Mouse (Mus musculus): ENCODE measurements around the gene Pla2g2d.

Pla2g2d gene

GRCm38 (mm10) chr4:138775435-138775834, at the start of gene Pla2g2d:
TSS of gene Pla2g2d (plus strand) at chr4:138775735.
- DNase-seq (ENCODE audit: low read depth), result no peak

DNA sequence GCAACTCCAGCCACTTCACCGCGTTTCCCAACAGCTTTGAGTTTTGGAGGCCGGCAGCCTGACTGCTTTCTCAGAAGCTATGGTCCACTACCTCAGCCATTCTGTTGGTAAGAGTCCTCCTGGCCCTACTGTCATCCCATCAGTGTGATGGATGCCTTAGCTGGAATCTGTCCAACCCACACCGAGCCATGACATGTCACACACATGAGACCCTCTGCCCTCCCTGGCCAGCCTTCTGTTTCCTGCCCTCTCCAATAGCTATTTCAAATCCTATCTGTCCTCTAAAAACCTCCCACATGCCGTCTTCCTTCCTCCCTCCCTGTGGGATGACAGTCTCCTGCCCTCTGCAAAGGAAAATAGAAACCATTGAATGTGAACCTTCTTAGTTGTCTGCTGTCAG, 49.8 kb upstream of the Pla2g2d start:
- DNase-seq (ENCODE audit: low read depth), result no peak

DNA sequence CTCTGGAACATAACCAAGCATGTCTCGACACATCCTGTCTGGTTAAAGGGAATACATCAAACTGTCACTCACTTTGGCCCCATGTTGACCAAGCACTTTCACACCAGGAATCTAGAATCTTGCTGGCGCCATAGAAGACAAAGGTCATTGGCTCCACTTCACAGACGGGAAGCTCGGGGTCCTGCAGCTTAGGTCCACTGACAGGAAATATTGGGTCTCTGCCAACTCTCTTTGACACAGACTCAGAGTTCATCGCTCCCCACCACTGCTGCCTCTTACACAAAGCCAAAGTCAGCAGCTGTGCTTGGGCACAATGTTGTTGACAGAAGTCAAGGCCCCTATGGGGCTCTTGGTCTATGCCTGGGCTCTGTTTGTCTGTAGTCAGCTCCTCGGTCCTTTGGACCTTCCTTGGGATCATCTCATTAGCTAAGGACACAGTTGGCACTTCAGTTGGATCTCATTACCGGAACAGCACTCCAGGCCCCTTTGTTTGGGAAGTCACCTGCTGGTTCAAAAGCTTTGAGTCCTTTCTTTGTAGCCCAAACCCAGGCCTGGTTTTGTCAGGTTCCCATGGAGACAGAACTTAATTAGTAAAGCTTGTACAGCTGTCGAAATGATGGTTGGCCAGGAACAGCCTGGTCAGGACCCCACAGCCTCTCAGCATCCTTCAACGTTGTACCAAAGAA, 46.4 kb upstream of the Pla2g2d start:
- no peak for DNase-seq (ENCODE audit: low read depth)

- no peak for DNase-seq (ENCODE audit: low read depth)
Observed at GRCm38 (mm10) chr4:138734105-138734504, 41.4 kb upstream of the Pla2g2d start.

GRCm38 (mm10) chr4:138734863-138735262, 40.7 kb upstream of the Pla2g2d start:
- DNase-seq (ENCODE audit: low read depth), result no peak

- DNase-seq (ENCODE audit: low read depth), result no peak
Observed at GRCm38 (mm10) chr4:138737031-138737430, 38.5 kb upstream of the Pla2g2d start, which contains the start of gene Ubxn10. TSS of gene Ubxn10 (minus strand) at chr4:138737167.

- DNase-seq (ENCODE audit: low read depth), result no peak
Observed at GRCm38 (mm10) chr4:138739136-138739851, 36.2 kb upstream of the Pla2g2d start.

- no peak for DNase-seq (ENCODE audit: low read depth)
Observed at GRCm38 (mm10) chr4:138745884-138746283, 29.7 kb upstream of the Pla2g2d start.

- DNase-seq (ENCODE audit: low read depth), result no peak
Observed at GRCm38 (mm10) chr4:138746866-138747265, 28.7 kb upstream of the Pla2g2d start.

- peak; percentile 45 for DNase-seq (ENCODE audit: low read depth)
Observed at GRCm38 (mm10) chr4:138747851-138748250, 27.7 kb upstream of the Pla2g2d start.

GRCm38 (mm10) chr4:138748369-138749072, 27.0 kb upstream of the Pla2g2d start:
- peak; percentile 57 for DNase-seq (ENCODE audit: low read depth)

DNA sequence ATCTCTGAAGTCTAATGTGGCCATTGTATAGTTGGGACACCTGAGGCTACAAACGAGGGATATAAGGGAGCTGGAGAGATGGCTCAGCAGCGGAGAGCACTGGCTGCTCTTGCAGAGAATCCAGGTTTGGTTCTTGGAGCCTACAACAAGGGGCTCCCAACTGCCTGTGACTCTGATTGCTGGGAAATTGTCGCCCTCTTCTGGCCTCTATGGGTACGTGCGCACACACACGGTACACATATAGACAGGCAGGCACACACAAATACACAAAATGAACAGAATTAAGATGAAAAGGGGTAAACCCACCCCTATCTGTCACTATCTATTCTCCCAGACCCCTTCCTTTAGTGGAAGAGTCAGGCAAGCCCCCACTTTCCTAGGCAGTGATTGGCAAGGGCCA, 22.9 kb upstream of the Pla2g2d start:
- no peak for DNase-seq (ENCODE audit: low read depth)

DNA sequence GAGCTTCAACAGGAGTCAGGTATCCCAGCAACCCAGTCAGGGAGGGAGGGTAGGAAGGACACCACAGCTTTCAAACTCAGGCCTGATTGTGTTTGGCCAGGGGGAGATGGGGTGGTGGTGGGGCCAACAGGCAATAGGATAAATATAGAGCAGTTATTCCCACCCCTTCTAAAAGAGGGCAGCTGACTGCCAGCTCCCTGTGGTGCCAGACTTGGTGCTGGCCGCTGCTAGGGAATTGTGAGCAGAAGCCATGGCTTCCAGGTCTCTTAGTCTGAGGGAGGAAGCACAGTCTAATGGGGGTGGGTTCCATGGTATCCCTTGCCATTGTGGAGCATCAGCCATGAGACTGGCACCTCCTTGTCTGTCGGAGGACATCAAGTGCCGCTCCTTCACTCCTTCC, 21.9 kb upstream of the Pla2g2d start:
- DNase-seq (ENCODE audit: low read depth), result no peak

GRCm38 (mm10) chr4:138754432-138754831, 21.1 kb upstream of the Pla2g2d start:
- no peak for DNase-seq (ENCODE audit: low read depth)

GRCm38 (mm10) chr4:138755439-138755838, 20.1 kb upstream of the Pla2g2d start:
- no peak for DNase-seq (ENCODE audit: low read depth)

DNA sequence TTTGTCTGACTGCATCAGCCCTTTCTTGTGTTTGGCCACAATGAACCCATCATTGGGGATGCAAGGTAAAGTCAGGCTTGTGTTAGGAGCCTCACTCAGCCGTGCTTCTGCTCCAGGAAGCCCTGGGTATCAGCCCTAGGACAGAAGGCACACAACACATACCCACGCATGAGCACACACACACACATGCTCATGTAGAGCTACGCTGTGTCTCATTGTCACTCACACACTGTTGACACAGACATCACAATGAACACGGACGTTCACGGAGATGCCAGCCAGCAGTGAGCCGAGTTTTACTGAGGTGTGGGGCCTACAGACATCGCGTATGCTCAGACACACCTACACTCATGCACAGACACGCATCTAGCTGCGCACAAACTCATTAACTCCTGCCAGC, 19.6 kb upstream of the Pla2g2d start:
- DNase-seq (ENCODE audit: low read depth), result no peak

DNA sequence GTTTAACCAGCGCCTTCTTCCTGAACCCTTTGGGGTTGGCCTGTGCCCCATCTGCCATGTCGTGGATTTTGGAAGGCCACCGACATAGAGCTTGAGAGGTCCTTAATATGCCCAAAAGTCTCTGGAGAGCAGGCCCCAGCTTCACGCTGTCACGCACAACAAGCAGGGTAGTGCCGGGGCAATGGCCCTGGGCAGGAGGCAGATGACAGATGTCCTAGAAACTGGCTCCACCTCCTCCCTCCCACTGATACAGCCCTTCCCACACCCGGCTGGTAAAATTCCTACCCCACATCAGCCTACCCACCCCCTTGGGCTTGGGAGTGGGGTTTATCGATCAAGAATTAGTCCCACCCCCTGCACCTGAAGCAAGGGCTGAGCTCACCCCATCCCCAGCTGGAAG, 18.1 kb upstream of the Pla2g2d start, which contains the start of gene Pla2g2f:
Gene Pla2g2f, minus strand, starts transcription at position 211 of the 400 bp plus-strand sequence.
- DNase-seq (ENCODE audit: low read depth), result no peak

DNA sequence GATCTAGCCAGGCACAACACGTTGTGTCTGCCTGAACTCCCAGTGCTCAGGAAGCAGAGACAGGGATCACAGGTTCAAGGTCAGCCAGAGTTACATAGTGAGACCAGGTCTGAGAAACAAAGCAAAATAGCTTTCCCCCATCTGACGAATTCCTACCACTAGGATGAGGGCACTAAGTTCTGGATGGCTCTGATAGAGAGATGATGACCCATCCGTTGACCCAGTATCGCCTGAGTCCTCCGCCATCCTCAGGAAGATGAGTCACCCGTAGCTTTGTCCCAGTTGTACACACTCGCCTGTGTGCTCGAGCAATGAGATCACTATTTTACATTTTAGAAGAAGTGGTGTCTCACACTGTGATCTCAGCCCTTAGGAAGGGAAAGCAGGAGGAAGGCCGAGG, 13.3 kb upstream of the Pla2g2d start:
- peak; percentile 76 for DNase-seq (ENCODE audit: low read depth)

GRCm38 (mm10) chr4:138771970-138772369, 3.6 kb upstream of the Pla2g2d start:
- no peak for DNase-seq (ENCODE audit: low read depth)

GRCm38 (mm10) chr4:138772386-138772785, 3.1 kb upstream of the Pla2g2d start:
- no peak for DNase-seq (ENCODE audit: low read depth)

- no peak for DNase-seq (ENCODE audit: low read depth)
Observed at GRCm38 (mm10) chr4:138777417-138778407, 2.2 kb downstream of the Pla2g2d start.

DNA sequence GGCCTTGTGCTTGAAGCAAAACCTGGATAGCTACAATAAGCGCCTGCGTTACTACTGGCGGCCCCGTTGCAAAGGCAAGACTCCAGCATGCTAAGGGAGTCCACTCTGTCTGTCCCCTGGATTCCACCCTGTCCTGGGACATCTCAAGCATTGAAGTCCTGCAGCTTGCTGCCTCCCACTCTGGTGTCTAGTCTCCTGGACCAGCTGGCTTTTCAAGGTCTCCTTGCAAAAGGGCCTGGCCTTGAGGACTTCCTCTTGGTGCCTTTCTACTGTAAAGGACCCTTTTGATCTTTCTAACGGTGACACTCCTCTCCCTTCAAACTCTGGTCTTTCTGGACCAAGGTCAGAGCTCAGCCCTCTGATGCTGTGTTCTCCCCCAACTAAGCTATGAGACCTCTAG, 4.8 kb downstream of the Pla2g2d start:
- DNase-seq (ENCODE audit: low read depth), result no peak

Measured in 416B (cell line).